Mouse (Mus musculus) bone marrow macrophage, adult 2 months (primary cell): Measurements from ENCODE around the gene Garnl3. TPM values are rescaled to one million over a fixed set of nuclear protein-coding genes. Genes with fewer than 3 reads are reported as not detected.

Experiments used
- H3K27ac ChIP-seq: 2 replicates; pipeline ENCODE4 v1.5.1; 2012; ENCODE audit warnings: low read depth, low read length; ENCODE audit not compliant: insufficient read depth
- H3K4me1 ChIP-seq: 2 replicates; pipeline ENCODE4 v1.6.1; 2012; ENCODE audit warnings: low read length; ENCODE audit not compliant: control insufficient read depth, insufficient read depth
- H3K4me3 ChIP-seq: 2 replicates; pipeline ENCODE4 v1.5.1; 2012; ENCODE audit warnings: mild to moderate bottlenecking, low read length, moderate library complexity; ENCODE audit not compliant: insufficient read depth
- CTCF ChIP-seq: IDR thresholded peaks from 2 replicates; pipeline ENCODE4 v1.5.1; 2012; ENCODE audit warnings: low read depth, mild to moderate bottlenecking, low read length, moderate library complexity
- POLR2A ChIP-seq: IDR thresholded peaks from 2 replicates; pipeline ENCODE4 v1.6.1; 2012; ENCODE audit warnings: mild to moderate bottlenecking, low read depth, low read length, borderline replicate concordance
- polyA plus RNA-seq: library from polyadenylated mRNA; stranded (reverse); fragments of >200 nt; gene quantifications from 2 replicates; pipeline ENCODE4 v1.2.4, GENCODE M21; 2012; ENCODE audit not compliant: missing spikeins, insufficient read depth, insufficient read length

Garnl3 gene
- polyA plus RNA-seq, 1 experiment, result 3.0 TPM

- TF ChIP-seq CTCF (no peak), POLR2A (no peak)
- Histone ChIP-seq H3K27ac (peak overlapping the region; percentile 39), H3K4me1 (peaks cover 38% of the 10 kb centered on the region), H3K4me3 (peak overlapping the region; percentile 14; the same call in 1 of the 2 replicates)
Observed at GRCm38 (mm10) chr2:32964659-32965457, 166.6 kb downstream of the Garnl3 start.

GRCm38 (mm10) chr2:32963981-32964380 lies 167.5 kb downstream of the Garnl3 start:
- no peak for TF ChIP-seq POLR2A
- no peak for TF ChIP-seq CTCF
- Histone ChIP-seq H3K27ac (peak overlapping the region; percentile 94; the same call in 1 of the 2 replicates), H3K4me1 (peaks cover 36% of the 10 kb centered on the region), H3K4me3 (peak overlapping the region; percentile 99)

- peak overlapping the region; percentile 94 for H3K27ac ChIP-seq
- no peak for TF ChIP-seq CTCF
- no peak for TF ChIP-seq POLR2A
- peak overlapping the region; percentile 99 for H3K4me3 ChIP-seq
- H3K4me1 ChIP-seq, result peaks cover 33% of the 10 kb centered on the region
Observed at GRCm38 (mm10) chr2:32963544-32963943, 167.9 kb downstream of the Garnl3 start.

- peaks cover 26% of the 10 kb centered on the region for H3K4me1 ChIP-seq
- TF ChIP-seq CTCF (no peak), POLR2A (no peak)
- H3K27ac ChIP-seq, result peak overlapping the region; percentile 94
- peak overlapping the region; percentile 99 for H3K4me3 ChIP-seq
Observed at GRCm38 (mm10) chr2:32962875-32963220, 168.6 kb downstream of the Garnl3 start.

GRCm38 (mm10) chr2:32962062-32962874 lies 169.2 kb downstream of the Garnl3 start:
- peak overlapping the region; percentile 99 for H3K4me3 ChIP-seq
- H3K4me1 ChIP-seq, result peaks cover 23% of the 10 kb centered on the region
- peak overlapping the region; percentile 94 for H3K27ac ChIP-seq
- TF ChIP-seq CTCF, result no peak
- TF ChIP-seq POLR2A, result no peak

- Histone ChIP-seq H3K4me1 (peaks cover 23% of the 10 kb centered on the region), H3K4me3 (peak within 1 kb of the TSS; percentile 99), H3K27ac (peak within 1 kb of the TSS; percentile 94)
- no peak for TF ChIP-seq CTCF
- TF ChIP-seq POLR2A, result 0 out of 2 replicates have a peak, but pooled peaks have one; percentile 4
Observed at GRCm38 (mm10) chr2:32961192-32961995, 170.1 kb downstream of the Garnl3 start, which contains the start of the genes Rpl12 and Lrsam1. Gene Rpl12, plus strand, starts transcription at chr2:32961559. Gene Lrsam1, minus strand, starts transcription at chr2:32961614.

GRCm38 (mm10) chr2:32960273-32960672 lies 171.2 kb downstream of the Garnl3 start:
- Histone ChIP-seq H3K27ac (no peak overlapping the region), H3K4me1 (peaks cover 23% of the 10 kb centered on the region), H3K4me3 (peak overlapping the region; percentile 99)
- TF ChIP-seq CTCF (no peak), POLR2A (no peak)

- Histone ChIP-seq H3K27ac (no peak overlapping the region), H3K4me1 (peaks cover 12% of the 10 kb centered on the region), H3K4me3 (no peak overlapping the region)
- TF ChIP-seq CTCF (no peak), POLR2A (no peak)
Observed at GRCm38 (mm10) chr2:32957344-32957743, 174.1 kb downstream of the Garnl3 start.

GRCm38 (mm10) chr2:32954581-32954980 lies 176.9 kb downstream of the Garnl3 start:
- H3K4me1 ChIP-seq, result no peaks in the 10 kb centered on the region
- no peak for TF ChIP-seq CTCF
- no peak for TF ChIP-seq POLR2A

More at GRCm38 (mm10) chr2:32954581-32954980, 176.9 kb downstream of the Garnl3 start:
- Histone ChIP-seq H3K27ac (no peak overlapping the region), H3K4me3 (no peak overlapping the region)
